Mouse (Mus musculus): ENCODE results near the gene Dcun1d2. TPM values are rescaled to one million over a fixed set of nuclear protein-coding genes. Genes with fewer than 3 reads are reported as not detected.

Dcun1d2 gene
- polyA plus RNA-seq, 1 experiment from 2014 or later, result 29.6 TPM

Other genes starting within 250 kb of the Dcun1d2 start
- 0.39 and 0.92 TPM in 2 replicates for gene Proz, start 227.2 kb downstream of the Dcun1d2 start, polyA plus RNA-seq (2016; fragmentation: Nextera tagmentation; extraction: Ambion mirVana)
- gene Pcid2, start 182.7 kb downstream of the Dcun1d2 start, polyA plus RNA-seq (2016; fragmentation: Nextera tagmentation; extraction: Ambion mirVana), result 29.3 and 29.5 TPM in 2 replicates
- 124 and 137 TPM in 2 replicates for gene Cul4a, start 182.5 kb downstream of the Dcun1d2 start, polyA plus RNA-seq (2016; fragmentation: Nextera tagmentation; extraction: Ambion mirVana)
- gene Lamp1, start 129.0 kb downstream of the Dcun1d2 start, polyA plus RNA-seq (2016; fragmentation: Nextera tagmentation; extraction: Ambion mirVana), result 364 and 372 TPM in 2 replicates
- gene Grtp1, start 87.5 kb downstream of the Dcun1d2 start, polyA plus RNA-seq (2016; fragmentation: Nextera tagmentation; extraction: Ambion mirVana), result 19.8 and 22.7 TPM in 2 replicates
- 167 and 180 TPM in 2 replicates for gene Adprhl1, start 34.0 kb downstream of the Dcun1d2 start, polyA plus RNA-seq (2016; fragmentation: Nextera tagmentation; extraction: Ambion mirVana)
- gene Tmco3, start 59 bp upstream of the Dcun1d2 start, polyA plus RNA-seq (2016; fragmentation: Nextera tagmentation; extraction: Ambion mirVana), result 34.5 and 41.2 TPM in 2 replicates
- 105 and 114 TPM in 2 replicates for gene Tfdp1, start 50.6 kb upstream of the Dcun1d2 start, polyA plus RNA-seq (2016; fragmentation: Nextera tagmentation; extraction: Ambion mirVana)
- 0.36 TPM in 1 of 2 replicates, not detected in the other for gene Atp4b, start 108.7 kb upstream of the Dcun1d2 start, polyA plus RNA-seq (2016; fragmentation: Nextera tagmentation; extraction: Ambion mirVana)
- not detected in 2 replicates for gene Grk1, start 117.0 kb upstream of the Dcun1d2 start, polyA plus RNA-seq (2016; fragmentation: Nextera tagmentation; extraction: Ambion mirVana)
- gene Tmem255b, start 147.1 kb upstream of the Dcun1d2 start, polyA plus RNA-seq (2016; fragmentation: Nextera tagmentation; extraction: Ambion mirVana), result 0.38 and 0.53 TPM in 2 replicates
- 57.1 and 60.7 TPM in 2 replicates for gene Gas6, start 206.4 kb upstream of the Dcun1d2 start, polyA plus RNA-seq (2016; fragmentation: Nextera tagmentation; extraction: Ambion mirVana)